Mouse (Mus musculus): ENCODE results near the gene A130010J15Rik. TPM values are rescaled to one million over a fixed set of nuclear protein-coding genes. Genes with fewer than 3 reads are reported as not detected.

Gene A130010J15Rik
- total RNA-seq, 1 experiment from 2014 or later, result 7.4 TPM

Other genes starting within 250 kb of the A130010J15Rik start
- gene Syt14, start 132.3 kb upstream of the A130010J15Rik start, total RNA-seq (2017), result under 0.01 and 0.23 TPM in 2 replicates
- 27.9 and 32.9 TPM in 2 replicates for gene Diexf, start 37.8 kb upstream of the A130010J15Rik start, total RNA-seq (2017)
- 1.1 and 1.7 TPM in 2 replicates for gene Irf6, start 14.9 kb upstream of the A130010J15Rik start, total RNA-seq (2017)
- 473 and 476 TPM in 2 replicates for gene Traf3ip3, start 33.7 kb downstream of the A130010J15Rik start, total RNA-seq (2017)
- gene Lamb3, start 39.7 kb downstream of the A130010J15Rik start, total RNA-seq (2017), result 25.7 and 29.8 TPM in 2 replicates
- 12.5 and 13.6 TPM in 2 replicates for gene Hsd11b1, start 96.0 kb downstream of the A130010J15Rik start, total RNA-seq (2017)
- gene G0s2, start 105.2 kb downstream of the A130010J15Rik start, total RNA-seq (2017), result 169 and 190 TPM in 2 replicates
- gene Camk1g, start 202.3 kb downstream of the A130010J15Rik start, total RNA-seq (2017), result not detected in 2 replicates

All from neutrophil, adult 5-6 weeks (primary cell).